Mouse (Mus musculus) layer of hippocampus, postnatal 25 days (tissue): ENCODE data around the gene Tmem254b. TPM values are rescaled to one million over a fixed set of nuclear protein-coding genes. Genes with fewer than 3 reads are reported as not detected.
"Not testable (repeated sequence)": the region's sequence is repeated elsewhere in the genome, so short reads cannot be mapped to it uniquely, and the experiment has no call there.

Experiments used
- DNase-seq, 2 experiments: peaks; one replicate each; pipeline ENCODE4 v3.0.0; 2022; ENCODE audit warnings: mixed read lengths in 2 of 2, low spot score in 1 of 2; ENCODE audit errors: extremely low spot score in 1 of 2
- total RNA-seq, 2 experiments: library from RNA; stranded (reverse); gene quantifications; 2 replicates each; pipeline ENCODE4 v1.2.3; 2021

Tmem254b gene
- total RNA-seq, result 10 to 100 TPM; 16.2 to 17.3 TPM

GRCm38 (mm10) chr14:26206926-26207247 is at the start of gene Tmem254b:
Gene Tmem254b, minus strand, starts transcription at chr14:26207041.
- DNase-seq, result not testable (repeated sequence)

GRCm38 (mm10) chr14:26237183-26237582 is 30.3 kb upstream of the Tmem254b start:
- not testable (repeated sequence) for DNase-seq

- not testable (repeated sequence) for DNase-seq
Observed at GRCm38 (mm10) chr14:26216233-26217000, 9.6 kb upstream of the Tmem254b start.

GRCm38 (mm10) chr14:26206197-26206925 is 480 bp downstream of the Tmem254b start:
- DNase-seq, result not testable (repeated sequence)

GRCm38 (mm10) chr14:26197851-26198250 is 9.0 kb downstream of the Tmem254b start:
- DNase-seq, result not testable (repeated sequence)

GRCm38 (mm10) chr14:26188361-26188760 is 18.5 kb downstream of the Tmem254b start:
- DNase-seq, result not testable (repeated sequence)

- DNase-seq, result not testable (repeated sequence)
Observed at GRCm38 (mm10) chr14:26186638-26187037, 20.2 kb downstream of the Tmem254b start.

- DNase-seq, result not testable (repeated sequence)
Observed at GRCm38 (mm10) chr14:26182380-26182779, 24.5 kb downstream of the Tmem254b start, which contains the start of gene Plac9b. Gene Plac9b, minus strand, starts transcription at chr14:26182480.

GRCm38 (mm10) chr14:26181660-26182059 is 25.2 kb downstream of the Tmem254b start:
- DNase-seq, result not testable (repeated sequence)

GRCm38 (mm10) chr14:26175028-26175427 is 31.8 kb downstream of the Tmem254b start:
- not testable (repeated sequence) for DNase-seq

GRCm38 (mm10) chr14:26173955-26174354 is 32.9 kb downstream of the Tmem254b start:
- DNase-seq, result not testable (repeated sequence)

- DNase-seq, result not testable (repeated sequence)
Observed at GRCm38 (mm10) chr14:26165266-26165665, 41.6 kb downstream of the Tmem254b start.

GRCm38 (mm10) chr14:26162423-26162822 is 44.4 kb downstream of the Tmem254b start:
- DNase-seq, result not testable (repeated sequence)

- not testable (repeated sequence) for DNase-seq
Observed at GRCm38 (mm10) chr14:26161156-26161555, 45.7 kb downstream of the Tmem254b start.

GRCm38 (mm10) chr14:26156032-26156431 is 50.8 kb downstream of the Tmem254b start:
- not testable (repeated sequence) for DNase-seq

Other genes with a start within 250 kb of the Tmem254b start
- gene Duxbl1, start 228.5 kb downstream of the Tmem254b start, total RNA-seq, result under 1 TPM in 1 of 2 experiments, not detected in 1; 0.47 TPM
- gene Gm9780, start 164.3 kb downstream of the Tmem254b start, total RNA-seq, result 1 to 10 TPM; 3.0 to 5.3 TPM
- gene Tmem254c, start 139.7 kb downstream of the Tmem254b start, total RNA-seq, result 10 to 100 TPM; 34.3 to 34.5 TPM
- gene Cphx2, start 125.5 kb downstream of the Tmem254b start, total RNA-seq, result not detected
- not detected for gene Cphx3, start 124.7 kb downstream of the Tmem254b start, total RNA-seq
- 1 to 10 TPM; 1.5 to 2.6 TPM for gene Duxbl2, start 88.7 kb downstream of the Tmem254b start, total RNA-seq
- gene Plac9b, start 24.6 kb downstream of the Tmem254b start, total RNA-seq, result 10 to 100 TPM in 1 of 2 experiments, 1 to 10 TPM in 1; 9.9 to 11.1 TPM
- gene Duxbl3, start 50.9 kb upstream of the Tmem254b start, total RNA-seq, result under 1 TPM; 0.35 to 0.49 TPM